Mouse (Mus musculus): ENCODE measurements around the gene Chst8. TPM values are rescaled to one million over a fixed set of nuclear protein-coding genes. Genes with fewer than 3 reads are reported as not detected.

The Chst8 gene
- total RNA-seq, 2 experiments from 2014 or later, result 27.6 to 44.7 TPM

DNA sequence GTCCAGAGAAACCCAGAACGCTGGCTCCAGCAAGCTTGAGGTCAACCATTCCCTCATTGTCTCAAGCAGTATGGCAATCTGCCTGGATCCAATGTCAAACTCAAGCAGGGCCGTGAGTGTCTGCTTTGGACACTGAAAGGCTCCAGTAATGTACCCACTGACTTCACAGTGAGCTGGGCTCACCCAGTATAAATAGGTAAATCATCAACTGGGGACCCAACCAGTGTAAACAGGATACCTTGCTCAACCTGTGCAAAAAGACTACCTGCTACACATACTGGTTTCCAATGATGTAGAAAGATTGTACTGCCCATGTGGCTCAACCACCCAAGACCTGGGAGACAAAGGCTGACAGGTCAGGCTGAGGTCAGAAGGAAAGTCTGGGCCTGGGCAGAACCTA, 7.5 kb downstream of the Chst8 start:
- DNase-seq (ENCODE audit: low spot score in 2 of 2), result no peak

DNA sequence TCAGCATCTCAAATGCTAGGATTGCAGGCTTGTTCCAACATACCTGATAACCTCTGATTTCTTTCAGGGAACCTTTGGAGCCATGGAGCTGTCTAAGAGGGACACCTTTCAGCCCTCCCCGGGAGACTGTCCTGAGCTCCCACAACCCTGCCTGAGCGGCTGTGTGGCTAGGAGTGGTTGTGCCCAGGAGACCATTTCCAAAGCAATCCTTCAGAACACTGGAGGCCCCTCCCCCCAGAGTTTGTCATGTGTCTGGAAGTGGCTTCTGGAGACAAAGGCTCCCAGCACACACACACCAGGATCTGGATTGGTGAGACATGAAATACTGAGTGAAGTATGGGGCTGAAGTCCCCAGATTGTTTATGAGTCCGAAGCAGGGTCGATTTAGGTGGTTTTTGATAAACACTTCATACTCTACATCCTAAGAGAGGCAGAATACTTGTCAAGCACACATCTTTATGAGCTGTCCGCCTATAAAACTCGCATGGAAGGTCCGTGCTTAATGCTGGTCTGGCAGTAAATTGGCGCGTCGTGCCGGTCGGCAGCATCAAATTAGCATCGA, 12.5 kb downstream of the Chst8 start:
- no peak for DNase-seq (ENCODE audit: low spot score in 2 of 2)

DNA sequence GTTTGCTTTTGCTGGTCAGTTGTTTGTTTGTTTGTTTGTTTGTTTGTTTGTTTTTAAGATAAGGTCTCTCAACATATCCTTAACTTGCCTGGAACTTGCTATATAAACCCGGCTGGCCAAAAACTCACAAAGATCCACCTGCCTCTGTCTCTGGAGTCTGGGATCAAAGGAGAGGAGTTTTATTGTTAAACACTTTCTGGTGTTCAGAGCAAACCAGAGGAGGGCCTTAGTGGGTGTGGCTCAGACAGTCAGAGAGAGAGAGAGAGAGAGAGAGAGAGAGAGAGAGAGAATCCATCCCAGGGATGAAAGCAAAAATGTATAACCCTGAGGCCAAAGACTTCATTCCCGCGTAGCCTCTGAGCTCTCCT, 13.1 kb downstream of the Chst8 start:
- DNase-seq (ENCODE audit: low spot score in 2 of 2), result no peak

DNA sequence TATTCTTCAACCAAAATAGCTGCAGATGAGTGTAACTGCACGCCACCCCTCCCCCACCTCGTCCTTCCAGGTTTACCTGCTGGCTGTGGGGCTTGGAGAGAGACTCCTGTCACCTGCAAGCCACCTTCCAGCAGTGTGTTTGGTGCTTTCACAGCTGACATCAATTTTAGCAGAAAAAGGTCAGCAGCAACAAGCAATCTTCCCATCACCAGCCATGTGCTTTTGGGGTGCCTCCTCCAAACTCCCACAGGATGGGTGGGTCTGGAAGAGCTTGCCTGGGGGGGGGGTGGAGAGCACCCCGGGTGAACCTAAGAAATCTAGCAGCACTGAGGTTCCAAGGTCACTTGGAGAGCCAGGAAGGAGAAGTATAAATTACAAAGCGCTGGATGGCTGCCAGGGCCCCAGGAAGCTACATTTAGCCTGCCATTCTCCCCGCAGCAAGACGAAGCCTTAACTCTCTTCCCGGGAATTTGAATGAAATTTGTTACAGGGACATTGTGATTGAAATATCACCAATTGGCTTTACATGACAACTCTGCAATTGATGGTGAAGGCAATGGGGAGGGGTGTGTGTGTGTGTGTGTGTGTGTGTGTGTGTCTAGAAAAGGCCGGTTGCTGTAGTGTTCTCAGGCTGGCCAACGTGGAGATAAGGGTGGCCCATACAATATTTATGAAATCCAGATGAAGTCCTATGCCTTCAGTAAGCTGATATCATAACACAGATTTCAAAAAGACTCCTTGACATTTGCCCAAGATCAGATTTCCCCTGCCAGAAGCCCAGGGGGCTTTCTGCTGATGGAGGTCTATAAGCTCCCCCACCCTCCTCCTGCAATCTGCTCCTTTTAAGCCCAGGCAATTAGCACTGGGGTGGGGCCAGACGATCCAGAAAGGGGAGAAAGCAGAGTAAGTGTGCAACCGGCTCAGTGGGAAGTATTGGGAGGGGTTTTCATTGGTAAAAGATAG, 13.8 kb downstream of the Chst8 start:
- DNase-seq (ENCODE audit: low spot score in 2 of 2), result no peak

DNA sequence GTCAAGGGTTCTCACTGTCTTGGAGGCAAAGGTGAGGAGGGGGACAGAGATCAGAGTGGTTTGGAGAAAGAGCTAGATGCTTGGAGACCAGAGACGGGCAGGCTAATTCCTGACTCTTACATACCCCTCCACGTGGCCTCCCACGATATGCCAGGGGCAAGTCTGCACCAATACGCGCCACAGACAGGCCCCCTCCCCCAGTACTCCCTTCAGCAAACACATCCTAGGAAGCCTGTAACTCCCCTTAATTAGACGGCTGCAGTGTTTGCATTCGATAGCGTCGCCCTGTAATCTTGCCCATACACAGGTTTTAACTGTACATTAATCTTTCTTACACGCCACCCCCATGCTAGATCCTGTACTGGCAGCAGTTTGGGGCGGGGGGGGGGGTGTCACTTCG, 14.5 kb downstream of the Chst8 start:
- DNase-seq (ENCODE audit: low spot score in 2 of 2), result no peak

DNA sequence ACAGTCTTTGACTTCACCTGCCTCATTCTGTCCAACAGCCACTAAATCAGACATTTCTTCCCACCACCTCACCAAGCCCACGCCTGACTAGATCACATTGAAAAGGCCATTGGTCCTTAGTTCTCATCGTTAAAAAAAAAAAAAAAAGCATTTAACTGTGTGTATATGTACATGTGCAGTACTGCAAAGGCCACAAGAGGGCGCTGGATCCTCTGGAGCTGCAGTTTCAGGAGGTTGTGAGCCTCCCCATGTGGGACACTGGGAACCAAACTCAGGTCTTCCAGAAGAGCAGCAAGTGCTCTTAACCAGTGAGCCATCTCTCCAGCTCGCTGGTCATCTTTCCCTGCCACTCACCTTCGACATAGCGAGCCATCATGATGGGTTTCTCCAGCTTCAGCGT, 22.1 kb downstream of the Chst8 start:
- no peak for DNase-seq (ENCODE audit: low spot score in 2 of 2)

DNA sequence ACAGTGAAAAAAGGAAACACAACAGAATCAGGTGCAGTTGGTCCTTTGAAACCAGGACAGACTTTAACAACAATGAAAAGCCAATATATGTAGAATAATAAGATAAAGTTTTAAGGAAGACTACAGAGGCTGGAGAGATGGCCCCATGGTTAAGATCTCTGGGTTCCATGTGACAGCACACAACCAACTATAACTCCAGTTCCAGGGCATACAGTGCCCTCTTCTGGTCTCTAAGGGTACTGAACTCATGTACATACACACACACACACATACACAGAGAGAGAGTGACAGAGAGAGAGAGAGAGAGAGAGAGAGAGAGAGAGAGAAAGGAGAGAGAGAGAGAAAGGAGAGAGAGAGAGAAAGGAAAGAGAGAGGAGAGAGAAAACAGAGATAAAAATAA, 25.3 kb downstream of the Chst8 start:
- DNase-seq (ENCODE audit: low spot score in 2 of 2), result no peak

DNA sequence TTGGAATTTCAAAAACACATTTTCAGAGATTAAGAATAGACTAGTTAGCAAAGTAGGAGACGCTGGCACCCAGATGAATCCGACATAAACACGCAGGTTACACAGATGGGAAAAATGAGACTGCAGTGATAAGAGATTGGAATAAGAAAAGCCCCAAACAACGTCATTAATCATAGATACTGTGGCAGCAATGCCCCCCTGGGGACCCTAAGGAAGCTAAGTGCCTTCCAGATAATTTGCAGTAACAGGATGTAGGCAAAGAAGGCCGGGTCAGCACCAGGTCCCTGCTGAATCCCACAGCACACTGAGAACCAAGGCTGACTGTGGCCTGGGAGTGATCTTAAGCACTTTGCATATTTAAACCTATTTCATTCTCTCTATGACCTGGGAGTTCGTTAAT, 27.5 kb downstream of the Chst8 start:
- no peak for DNase-seq (ENCODE audit: low spot score in 2 of 2)

DNA sequence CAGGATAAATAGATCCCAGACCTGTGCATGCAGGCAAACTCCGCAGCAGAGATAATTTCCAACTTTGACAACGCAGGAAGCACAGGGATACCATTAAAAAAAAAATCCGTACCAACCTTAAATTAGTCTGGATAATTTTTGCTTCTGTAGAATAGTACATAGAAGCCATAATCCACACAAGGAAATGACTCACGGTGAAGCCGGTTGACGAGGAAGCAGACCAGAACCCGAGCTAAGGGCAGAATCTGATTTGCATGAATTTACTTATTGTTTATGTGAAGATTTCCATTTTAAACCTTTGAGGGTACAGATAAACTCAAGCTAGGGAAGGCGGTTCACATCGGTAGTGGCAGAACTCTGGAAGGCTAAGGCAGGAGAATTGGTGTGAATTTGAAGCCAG, 28.0 kb downstream of the Chst8 start:
- DNase-seq (ENCODE audit: low spot score in 2 of 2), result peak in 1 of 2 experiments; percentile 30

DNA sequence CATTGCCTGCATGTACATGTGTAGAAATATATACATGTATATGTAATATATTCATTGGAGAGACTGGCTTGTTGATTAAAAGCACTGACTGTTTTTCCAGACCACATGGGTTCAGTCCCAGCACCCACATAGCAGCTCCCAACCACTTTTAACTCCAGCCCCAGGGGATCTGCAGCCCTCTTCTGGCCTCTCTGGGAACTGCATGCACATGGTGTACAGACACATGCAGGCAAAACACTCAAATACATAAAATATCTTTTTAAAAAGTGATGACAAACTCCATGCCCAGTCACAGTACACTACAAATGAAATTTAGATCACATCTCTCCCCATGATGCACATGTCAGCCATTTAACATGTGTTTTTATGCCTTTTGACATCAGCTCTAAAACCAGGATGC, 30.5 kb downstream of the Chst8 start:
- DNase-seq (ENCODE audit: low spot score in 2 of 2), result no peak

DNA sequence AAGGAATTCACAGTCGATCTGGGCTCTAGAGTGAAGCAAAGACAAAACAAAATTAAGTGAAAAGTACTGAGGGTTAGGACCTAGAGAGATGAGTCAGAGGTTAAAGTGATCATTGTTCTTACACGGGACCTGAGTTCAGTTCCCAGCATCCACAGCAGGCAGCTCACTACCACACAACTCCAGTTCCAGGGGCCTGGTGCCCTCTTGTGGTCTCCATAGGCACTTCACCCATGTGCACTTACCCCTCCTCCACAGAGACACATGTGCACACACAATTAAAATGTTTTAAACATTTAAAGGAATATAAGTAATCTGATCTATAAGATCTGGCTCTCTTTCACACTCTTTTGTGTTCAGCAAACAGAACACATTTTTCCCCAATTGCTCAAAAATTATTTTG, 31.3 kb downstream of the Chst8 start:
- no peak for DNase-seq (ENCODE audit: low spot score in 2 of 2)

DNA sequence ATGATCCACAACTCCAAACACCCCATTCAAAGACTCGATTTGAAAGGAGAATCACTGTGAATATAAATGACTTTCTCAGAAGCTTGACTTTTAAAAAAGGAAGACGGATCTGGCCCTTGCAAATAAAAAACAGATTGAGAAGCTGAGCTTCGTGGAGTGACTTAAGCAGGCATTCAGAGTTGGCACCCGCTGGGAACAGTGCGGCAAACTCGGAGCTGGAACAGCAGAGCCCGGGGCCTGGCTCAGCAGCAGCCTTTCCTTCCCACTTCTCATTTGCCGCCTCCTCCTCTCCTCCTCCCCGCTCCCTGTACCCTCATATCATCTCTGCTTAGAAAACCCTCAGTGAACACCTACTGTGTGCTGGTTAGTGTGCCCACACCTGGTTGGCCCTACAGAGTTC, 34.1 kb downstream of the Chst8 start:
- DNase-seq (ENCODE audit: low spot score in 2 of 2), result peak; percentile 72 to 79

DNA sequence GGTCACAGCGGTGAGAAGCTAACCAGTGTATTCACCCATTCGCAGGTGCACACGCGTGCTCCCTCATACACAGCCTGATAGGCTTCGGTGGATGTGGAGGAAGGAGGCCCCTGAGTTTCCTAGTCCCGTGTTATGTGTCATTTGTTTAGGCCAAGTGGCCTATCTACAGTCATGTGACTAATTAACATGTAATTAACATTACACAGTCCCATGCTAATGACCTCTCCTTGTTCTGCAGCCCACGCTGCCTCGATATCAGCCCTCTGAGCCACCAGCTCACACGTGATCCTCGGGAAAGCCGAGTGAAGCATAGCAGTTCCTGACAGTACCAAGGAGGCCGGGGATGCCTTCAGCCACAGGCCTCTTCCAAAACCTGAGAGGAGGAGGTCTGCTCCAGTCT, 36.9 kb downstream of the Chst8 start:
- DNase-seq (ENCODE audit: low spot score in 2 of 2), result no peak

DNA sequence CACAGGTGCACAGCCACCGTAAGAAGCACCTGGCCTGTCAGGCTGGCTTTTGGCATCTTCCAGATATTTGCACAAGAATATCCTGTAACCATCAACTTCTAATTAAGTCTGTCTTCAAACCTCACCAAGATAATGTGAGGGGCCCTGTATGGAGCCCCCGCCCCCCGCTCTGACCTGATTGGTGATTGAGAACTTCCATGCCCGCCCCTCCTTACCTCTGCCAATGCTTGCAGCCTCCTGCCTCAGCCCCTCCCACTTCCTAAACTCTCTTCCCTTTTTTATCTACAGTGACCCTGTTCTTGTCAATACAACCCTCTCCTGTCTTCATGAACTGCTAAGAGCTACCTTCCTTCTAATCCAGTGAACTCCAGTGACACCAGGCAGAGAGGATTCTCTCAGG, 37.6 kb downstream of the Chst8 start:
- DNase-seq (ENCODE audit: low spot score in 2 of 2), result no peak

DNA sequence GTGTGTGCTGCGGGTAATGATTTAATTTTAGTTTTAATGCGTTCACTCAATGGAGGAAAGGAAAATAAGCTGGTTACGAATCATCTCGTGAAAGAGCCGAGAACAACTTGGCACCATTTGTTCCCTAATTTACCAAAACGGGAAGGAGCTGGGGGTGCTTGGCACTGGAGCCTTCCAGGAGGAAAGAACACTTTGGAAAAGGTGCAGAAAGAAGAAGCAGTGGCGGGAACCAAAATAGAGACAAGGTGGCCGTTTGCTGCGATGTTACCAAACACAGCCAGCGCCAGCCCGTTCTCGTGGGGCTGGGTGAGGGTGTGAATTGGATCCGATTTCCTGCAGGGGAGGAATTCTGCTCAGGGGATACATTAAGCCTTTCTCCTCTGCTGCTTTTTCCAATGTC, 38.5 kb downstream of the Chst8 start:
- DNase-seq (ENCODE audit: low spot score in 2 of 2), result peak; percentile 50 to 68

DNA sequence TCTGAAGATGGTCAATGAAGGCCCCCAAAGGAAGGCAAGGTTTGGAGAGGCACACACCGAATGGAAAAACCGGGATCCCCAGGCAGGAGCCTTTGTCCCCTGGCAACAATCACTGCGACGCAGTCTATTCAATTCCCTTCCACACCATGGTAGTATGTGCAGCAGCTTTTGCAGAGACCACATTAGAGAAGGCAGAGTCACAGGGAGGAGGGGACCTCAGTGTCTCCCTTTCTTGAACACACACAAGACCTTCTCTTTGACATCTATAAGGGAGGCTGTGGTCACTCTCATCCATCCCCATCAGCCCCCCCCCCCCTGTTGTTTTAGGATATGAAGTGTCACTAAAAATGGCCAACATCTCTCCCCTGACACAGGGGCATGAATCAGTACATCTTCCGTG, 39.2 kb downstream of the Chst8 start:
- DNase-seq (ENCODE audit: low spot score in 2 of 2), result no peak

DNA sequence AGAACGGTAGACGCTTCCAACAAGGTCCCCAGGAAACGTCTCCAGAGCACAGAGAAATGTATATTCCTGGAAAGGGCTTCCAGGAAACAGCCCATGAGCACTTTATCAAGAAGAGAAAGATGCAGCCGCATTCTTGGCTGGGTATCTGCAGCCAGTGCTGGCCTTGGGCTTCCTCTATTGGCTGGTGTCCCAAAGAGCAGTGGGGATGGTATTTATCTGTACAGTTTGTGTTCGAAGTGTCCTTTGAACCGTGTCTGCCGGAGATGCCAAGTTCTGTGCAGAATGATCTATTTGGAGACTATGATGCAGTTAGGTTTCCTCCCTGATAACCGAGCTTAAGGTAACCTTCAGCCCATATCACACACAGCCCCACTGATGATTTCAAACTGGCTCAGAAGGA, 43.0 kb downstream of the Chst8 start:
- no peak for DNase-seq (ENCODE audit: low spot score in 2 of 2)

DNA sequence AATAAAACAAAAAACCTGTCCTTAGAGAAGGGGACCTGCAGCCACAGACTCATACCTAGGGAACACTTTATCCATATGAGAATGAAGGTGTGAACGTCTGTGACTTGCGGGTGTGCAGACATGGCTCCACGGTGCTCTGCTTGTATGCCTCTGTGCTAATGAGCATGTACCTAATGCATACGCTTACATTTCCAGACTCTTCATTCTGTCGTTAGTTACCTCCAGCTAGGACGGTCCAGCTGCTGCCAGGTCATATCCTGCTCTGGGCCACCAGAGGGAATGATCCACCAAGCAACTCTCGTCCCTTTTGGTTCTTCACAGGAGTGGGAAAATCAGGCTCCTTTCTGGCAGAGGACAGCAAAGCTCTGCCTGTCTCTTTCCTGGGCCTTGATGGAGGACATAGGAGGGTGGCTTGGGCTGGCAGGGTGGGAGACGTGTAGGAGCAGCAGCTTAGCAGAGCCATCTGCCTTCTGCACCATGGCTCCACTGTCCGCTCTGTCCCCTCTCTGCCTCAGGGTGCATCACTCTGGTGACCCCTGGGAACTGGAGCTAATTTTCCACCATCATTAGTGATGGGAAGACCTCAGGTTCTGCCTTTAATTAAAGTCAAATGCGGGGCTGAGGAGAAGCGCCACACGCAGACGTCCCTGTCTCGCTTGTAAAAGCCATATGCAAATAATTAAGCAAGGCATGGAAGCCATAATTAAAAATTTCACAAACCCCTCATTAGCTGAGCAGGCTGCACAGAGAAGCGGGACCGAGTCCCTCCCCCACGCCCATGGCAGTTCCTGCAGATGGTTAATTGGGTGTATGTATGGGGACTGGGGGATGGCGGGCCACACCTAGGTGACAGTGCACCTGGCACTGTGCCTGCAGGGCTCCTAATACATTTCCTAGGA, 48.0 kb downstream of the Chst8 start:
- DNase-seq (ENCODE audit: low spot score in 2 of 2), result no peak

DNA sequence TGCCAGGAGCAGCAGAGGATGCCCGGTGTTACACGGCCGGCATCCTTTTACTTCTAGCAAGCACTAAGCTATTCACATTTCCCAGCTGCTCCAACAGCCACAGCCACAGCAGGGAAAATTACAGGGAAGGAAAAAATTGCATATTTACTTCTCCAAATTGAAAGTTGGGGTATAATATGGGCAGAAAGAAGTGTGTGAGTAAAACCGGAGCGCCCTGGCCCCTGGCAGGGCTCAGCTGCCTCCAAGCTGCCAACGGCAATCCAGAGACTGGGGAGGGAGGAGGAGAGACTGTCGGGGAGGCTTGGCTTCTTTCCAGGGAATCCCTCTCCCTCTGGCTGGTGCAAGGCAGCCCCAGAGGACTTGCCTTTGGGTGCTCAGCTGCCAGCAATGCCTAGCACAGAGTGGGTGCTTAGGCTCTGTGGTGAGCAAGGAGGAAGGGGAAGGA, 53.1 kb downstream of the Chst8 start:
- DNase-seq (ENCODE audit: low spot score in 2 of 2), result peak; percentile 50 to 70

DNA sequence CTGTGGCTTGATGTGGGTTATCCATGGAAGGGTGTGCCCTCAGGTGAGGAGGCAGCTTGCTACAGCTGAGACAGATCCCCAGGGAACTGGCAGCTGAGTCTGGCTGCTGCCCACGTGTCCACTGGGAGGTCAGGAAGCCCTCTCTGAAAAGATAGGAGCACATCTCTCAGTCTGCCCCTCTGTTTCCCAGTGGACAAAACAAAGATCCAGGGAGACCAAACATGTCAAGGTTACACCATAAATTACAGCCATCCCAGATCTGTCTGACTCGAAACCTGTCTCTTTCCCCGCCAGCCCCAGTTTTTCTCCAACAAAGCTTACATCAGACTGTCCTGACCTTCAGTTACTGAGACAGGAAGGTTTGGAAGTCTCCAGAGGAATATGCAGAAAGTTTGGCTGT, 53.8 kb downstream of the Chst8 start:
- DNase-seq (ENCODE audit: low spot score in 2 of 2), result no peak

DNA sequence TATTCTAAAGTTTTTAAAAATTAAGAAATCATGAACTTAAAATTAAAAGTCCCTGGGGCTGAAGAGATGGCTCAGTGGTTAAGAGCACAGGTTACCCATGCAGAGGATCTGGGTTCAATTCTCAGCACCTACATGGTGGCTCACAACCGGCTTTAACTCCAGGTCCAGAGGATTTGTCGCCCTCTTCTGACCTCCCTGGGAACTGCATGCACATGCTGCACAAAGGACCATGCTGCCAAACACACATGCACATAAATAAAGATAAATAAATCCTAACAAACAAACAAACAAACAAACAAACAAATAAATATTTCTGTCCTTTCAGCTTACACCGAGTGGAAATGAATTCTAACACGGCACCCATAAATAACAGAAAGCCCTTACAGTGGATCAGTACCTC, 55.0 kb downstream of the Chst8 start:
- no peak for DNase-seq (ENCODE audit: low spot score in 2 of 2)
